Mouse (Mus musculus) forebrain, embryonic 16.5 days (tissue): Measurements from ENCODE around the gene Gm20388. TPM values are rescaled to one million over a fixed set of nuclear protein-coding genes. Genes with fewer than 3 reads are reported as not detected.
"Not testable (repeated sequence)": the region's sequence is repeated elsewhere in the genome, so short reads cannot be mapped to it uniquely, and the experiment has no call there.

ENCODE experiments used
- ATAC-seq: fragments of 200-750 bp; cut with Nextera tagmentation; 2 replicates; pipeline ENCODE4 v1.8.0; 2017; ENCODE audit warnings: mild to moderate bottlenecking, moderate library complexity
- H3K27ac ChIP-seq: fragments of 300-500 bp; sonication (generic); 2 replicates; pipeline ENCODE4 v1.5.1; 2014; ENCODE audit warnings: low read length, control low read depth
- H3K27me3 ChIP-seq: fragments of 300-500 bp; sonication (generic); replicated peaks from 2 replicates; pipeline ENCODE4 v1.6.1; 2014; ENCODE audit warnings: low read length; ENCODE audit not compliant: control insufficient read depth, insufficient read depth
- H3K36me3 ChIP-seq: fragments of 300-500 bp; sonication (generic); 2 replicates; pipeline ENCODE4 v1.6.1; 2014; ENCODE audit not compliant: control insufficient read depth, insufficient read depth
- H3K4me1 ChIP-seq: fragments of 300-500 bp; sonication (generic); replicated peaks from 2 replicates; pipeline ENCODE4 v1.6.1; 2014; ENCODE audit warnings: low read length; ENCODE audit not compliant: control insufficient read depth, insufficient read depth
- H3K4me2 ChIP-seq: fragments of 300-500 bp; sonication (generic); 2 replicates; pipeline ENCODE4 v1.6.1; 2014; ENCODE audit warnings: mild to moderate bottlenecking, low read length, control low read depth
- H3K4me3 ChIP-seq: fragments of 300-500 bp; sonication (generic); replicated peaks from 2 replicates; pipeline ENCODE4 v1.5.1; 2014; ENCODE audit warnings: mild to moderate bottlenecking, low read length, control low read depth
- H3K9ac ChIP-seq: fragments of 300-500 bp; sonication (generic); replicated peaks from 2 replicates; pipeline ENCODE4 v1.6.1; 2014; ENCODE audit warnings: low read depth, low read length, control low read depth
- H3K9me3 ChIP-seq: fragments of 300-500 bp; sonication (generic); 2 replicates; pipeline ENCODE4 v1.6.1; 2016; ENCODE audit warnings: low read length; ENCODE audit not compliant: control insufficient read depth
- WGBS: fragments of 180-500 bp; shearing (Covaris S2); extraction: QIAGEN DNeasy Blood & Tissue Kit; methylation state at CpG from one replicate; pipeline ENCODE4 v1.1.7; 2014; 5-methylcytosine and 5-hydroxymethylcytosine counted together
- polyA plus RNA-seq: library from polyadenylated mRNA; unstranded; fragments of >200 nt; fragmentation: Nextera tagmentation; extraction: Ambion mirVana; gene quantifications from 2 replicates; pipeline ENCODE4 v1.2.1, GENCODE M21; 2015

The Gm20388 gene
- polyA plus RNA-seq, 1 experiment from 2014 or later, result 4.7 TPM

GRCm38 (mm10) chr8:123252925-123253324, 3342.3 kb downstream of the Gm20388 start:
- ATAC-seq, result no peak
- Histone ChIP-seq H3K4me3 (peak overlapping the region; percentile 78), H3K36me3 (peaks cover 14% of the 10 kb centered on the region), H3K4me2 (peak overlapping the region; percentile 75), H3K27ac (no peak overlapping the region), H3K9ac (no peak overlapping the region; the same call in 1 of the 2 replicates), H3K9me3 (no peaks in the 10 kb centered on the region), H3K4me1 (peaks cover 26% of the 10 kb centered on the region), H3K27me3 (no peaks in the 10 kb centered on the region)
- WGBS, result 46% methylated on average over 4 of the region's 4 CpGs

- Histone ChIP-seq H3K4me3 (peak overlapping the region; percentile 78), H3K27ac (peak overlapping the region; percentile 80), H3K27me3 (no peaks in the 10 kb centered on the region), H3K9ac (peak overlapping the region; percentile 92), H3K9me3 (no peaks in the 10 kb centered on the region), H3K4me2 (peak overlapping the region; percentile 75), H3K36me3 (peaks cover 12% of the 10 kb centered on the region; the same call in 1 of the 2 replicates), H3K4me1 (peaks cover 26% of the 10 kb centered on the region)
- WGBS, result 0% methylated on average over 33 of the region's 40 CpGs
- ATAC-seq, result peak; percentile 68
Observed at GRCm38 (mm10) chr8:123253451-123254098, 3342.9 kb downstream of the Gm20388 start.

- ATAC-seq, result peak; percentile 98
- H3K36me3 ChIP-seq, result peaks cover 12% of the 10 kb centered on the region; the same call in 1 of the 2 replicates
- under 1% methylated on average over 88 of the region's 99 CpGs for WGBS
- peak within 1 kb of the TSS; percentile 80 for H3K27ac ChIP-seq
- H3K9me3 ChIP-seq, result no peaks in the 10 kb centered on the region
- peak within 1 kb of the TSS; percentile 97 for H3K4me2 ChIP-seq
- H3K4me1 ChIP-seq, result peaks cover 26% of the 10 kb centered on the region
- H3K4me3 ChIP-seq, result peak within 1 kb of the TSS; percentile 78
- peak within 1 kb of the TSS; percentile 92 for H3K9ac ChIP-seq
- no peaks in the 10 kb centered on the region for H3K27me3 ChIP-seq
Observed at GRCm38 (mm10) chr8:123254099-123254885, 3343.7 kb downstream of the Gm20388 start, which contains the start of the genes Zfp276 and Vps9d1. Gene Zfp276 (plus strand): TSS chr8:123254195. Gene Vps9d1 (minus strand): TSS chr8:123254348.

GRCm38 (mm10) chr8:123255170-123255569, 3344.5 kb downstream of the Gm20388 start:
- Histone ChIP-seq H3K27me3 (no peaks in the 10 kb centered on the region), H3K4me3 (peak overlapping the region; percentile 78), H3K4me1 (peaks cover 26% of the 10 kb centered on the region), H3K27ac (no peak overlapping the region), H3K4me2 (peak overlapping the region; percentile 97), H3K9ac (peak overlapping the region; percentile 92), H3K36me3 (peaks cover 11% of the 10 kb centered on the region; the same call in 1 of the 2 replicates), H3K9me3 (no peaks in the 10 kb centered on the region)
- 74% methylated on average over 6 of the region's 6 CpGs for WGBS
- ATAC-seq, result no peak

GRCm38 (mm10) chr8:123257114-123257513, 3346.5 kb downstream of the Gm20388 start:
- Histone ChIP-seq H3K27ac (no peak overlapping the region), H3K4me2 (no peak overlapping the region), H3K27me3 (no peaks in the 10 kb centered on the region), H3K36me3 (peaks cover 11% of the 10 kb centered on the region; the same call in 1 of the 2 replicates), H3K4me1 (peaks cover 26% of the 10 kb centered on the region), H3K4me3 (no peak overlapping the region), H3K9me3 (no peaks in the 10 kb centered on the region), H3K9ac (no peak overlapping the region)
- 75% methylated on average over 3 of the region's 3 CpGs for WGBS
- no peak for ATAC-seq

- WGBS, result 93% methylated on average over 8 of the region's 8 CpGs
- H3K36me3 ChIP-seq, result peaks cover 11% of the 10 kb centered on the region; the same call in 1 of the 2 replicates
- H3K27ac ChIP-seq, H3K4me2 ChIP-seq, H3K9me3 ChIP-seq, H3K27me3 ChIP-seq, H3K4me3 ChIP-seq, ATAC-seq, H3K9ac ChIP-seq: not testable (repeated sequence)
- H3K4me1 ChIP-seq, result peaks cover 23% of the 10 kb centered on the region
Observed at GRCm38 (mm10) chr8:123257593-123257992, 3347.0 kb downstream of the Gm20388 start.

- WGBS, result 86% methylated on average over 14 of the region's 14 CpGs
- H3K36me3 ChIP-seq, result peaks cover 33% of the 10 kb centered on the region
Observed at GRCm38 (mm10) chr8:123267926-123268656, 3357.4 kb downstream of the Gm20388 start.

GRCm38 (mm10) chr8:123271147-123271546, 3360.5 kb downstream of the Gm20388 start:
- 94% methylated on average over 10 of the region's 10 CpGs for WGBS
- Histone ChIP-seq H3K4me2 (no peak overlapping the region), H3K36me3 (peaks cover 18% of the 10 kb centered on the region), H3K9me3 (no peaks in the 10 kb centered on the region), H3K27ac (no peak overlapping the region), H3K27me3 (no peaks in the 10 kb centered on the region), H3K9ac (no peak overlapping the region), H3K4me3 (no peak overlapping the region), H3K4me1 (no peaks in the 10 kb centered on the region)
- ATAC-seq, result no peak

More at GRCm38 (mm10) chr8:123267926-123268656, 3357.4 kb downstream of the Gm20388 start:
- H3K27me3 ChIP-seq, result no peaks in the 10 kb centered on the region
- H3K9me3 ChIP-seq, result no peaks in the 10 kb centered on the region
- no peak overlapping the region for H3K4me2 ChIP-seq
- no peak overlapping the region for H3K4me3 ChIP-seq
- H3K27ac ChIP-seq, result no peak overlapping the region
- no peaks in the 10 kb centered on the region for H3K4me1 ChIP-seq
- no peak overlapping the region for H3K9ac ChIP-seq
- ATAC-seq, result no peak

GRCm38 (mm10) chr8:123271901-123272300, 3361.3 kb downstream of the Gm20388 start:
- Histone ChIP-seq H3K4me2 (no peak overlapping the region), H3K4me3 (no peak overlapping the region), H3K4me1 (no peaks in the 10 kb centered on the region), H3K9ac (no peak overlapping the region), H3K36me3 (peaks cover 18% of the 10 kb centered on the region), H3K27me3 (no peaks in the 10 kb centered on the region), H3K9me3 (no peaks in the 10 kb centered on the region), H3K27ac (no peak overlapping the region)
- ATAC-seq, result no peak
- 91% methylated on average over 4 of the region's 4 CpGs for WGBS
